Comparison of ENCODE assay signal across 9 mouse cellular contexts in the genomic region with DNA sequence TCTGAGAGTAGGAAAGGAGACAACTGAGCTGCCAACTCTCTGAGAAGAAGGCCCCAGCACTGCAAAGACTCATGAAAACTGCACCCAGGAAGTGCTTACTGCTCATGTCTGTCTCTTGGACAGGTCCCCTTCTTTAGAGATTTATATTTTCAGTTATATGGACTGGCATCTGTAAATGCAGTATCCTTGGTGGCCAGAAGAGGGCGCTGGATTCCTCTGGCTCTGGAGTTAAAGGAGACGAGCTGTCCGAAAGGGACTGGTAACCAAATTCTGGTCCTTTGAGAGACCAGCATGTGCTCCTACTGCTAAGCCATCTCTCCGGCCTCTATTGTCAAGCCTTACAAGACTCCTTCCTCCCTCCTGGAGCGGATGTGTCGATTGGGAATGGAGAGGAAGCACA. TPM values are rescaled to one million over a fixed set of nuclear protein-coding genes. Genes with fewer than 3 reads are reported as not detected.
DNase-seq lines count a peak whose midpoint lies in the region; ATAC-seq and TF ChIP-seq lines count a peak whose summit lies in the region.
"Had no signal": no experiment of that assay in that cellular context is flagged by ENCODE, and none has a peak within 500 bp of the region (broad histone marks: within the 10 kb centered on the region; RNA-seq: fewer than 3 reads in every experiment).

No protein-coding gene starts in this region.

- H3K4me2 ChIP-seq in liver, embryonic 13.5 days, result no peak overlapping the region

- TF ChIP-seq POLR2A in testis, adult 2 months (IDR thresholded peaks at IDR 0.05; ENCODE audit: control insufficient read depth, low read depth, low read length), result no peak

- H3K4me1 ChIP-seq in testis, adult 2 months (ENCODE audit: control insufficient read depth, insufficient read depth, low read length), result peaks cover 13% of the 10 kb centered on the region
- 0 out of 2 replicates have a peak, but pooled peaks cover 10% of the 10 kb centered on the region for H3K4me1 ChIP-seq in liver, embryonic 13.5 days (replicated peaks)
- H3K4me1 ChIP-seq in heart, embryonic 10.5 days, result peaks cover 11% of the 10 kb centered on the region

- no peak overlapping the region for H3K27ac ChIP-seq in gastrocnemius, adult 2 months
- no peak overlapping the region for H3K27ac ChIP-seq in testis, adult 2 months (ENCODE audit: control insufficient read depth, insufficient read depth, low read depth, low read length)
- no peak overlapping the region for H3K27ac ChIP-seq in liver, embryonic 13.5 days
- no peak overlapping the region for H3K27ac ChIP-seq in heart, embryonic 10.5 days

- intact Hi-C loops in gastrocnemius, adult 2 months (cut with DNase I), result no loop called here

- no peak overlapping the region for H3K4me3 ChIP-seq in gastrocnemius, adult 2 months
- no peak overlapping the region for H3K4me3 ChIP-seq in testis, adult 2 months (ENCODE audit: control insufficient read depth, low read depth, low read length)
- H3K4me3 ChIP-seq in liver, embryonic 13.5 days (replicated peaks), result no peak overlapping the region
- H3K4me3 ChIP-seq in heart, embryonic 10.5 days, result no peak overlapping the region

- H3K27me3 ChIP-seq in testis, adult 2 months (ENCODE audit: control insufficient read depth, insufficient read depth, low read length), result no peaks in the 10 kb centered on the region
- H3K27me3 ChIP-seq in liver, embryonic 13.5 days, result peaks cover 13% of the 10 kb centered on the region; the same call in 1 of the 2 replicates
- peaks cover 4% of the 10 kb centered on the region; the same call in 1 of the 2 replicates for H3K27me3 ChIP-seq in heart, embryonic 10.5 days (ENCODE audit: insufficient read depth, poor library complexity, severe bottlenecking)

- H3K9ac ChIP-seq in liver, embryonic 13.5 days, result no peak overlapping the region

- 40% methylated on average over 6 of the region's 6 CpGs for WGBS in liver, embryonic 13.5 days (ENCODE audit: insufficient replicate concordance)
- WGBS in heart, embryonic 10.5 days, result 41% methylated on average over 6 of the region's 6 CpGs

- peak; percentile 62 for TF ChIP-seq CTCF in gastrocnemius, adult 2 months (IDR thresholded peaks at IDR 0.05)
- TF ChIP-seq CTCF in testis, adult 2 months (IDR thresholded peaks at IDR 0.05; ENCODE audit: control insufficient read depth, insufficient read depth, insufficient replicate concordance, low read depth, low read length), result peak; percentile 66; the same call in 1 of the 2 replicates

- no peaks in the 10 kb centered on the region for H3K9me3 ChIP-seq in liver, embryonic 13.5 days (replicated peaks)
- no peaks in the 10 kb centered on the region for H3K9me3 ChIP-seq in heart, embryonic 10.5 days

- DNase-seq in gastrocnemius, adult 2 months, result no peak
- no peak for DNase-seq in gastrocnemius, postnatal 10 days
- no peak for DNase-seq in testis, postnatal 14 days (ENCODE audit: low spot score)
- peak; percentile 27 for DNase-seq in liver, embryonic 13.5 days
- DNase-seq in frontal cortex, postnatal 25 days (ENCODE audit: low spot score in 2 of 2), result no peak
- no peak for DNase-seq in heart, embryonic 10.5 days (ENCODE audit: low spot score)
- DNase-seq: kidney, adult 18-20 months had no signal

- ATAC-seq in liver, embryonic 13.5 days (ENCODE audit: low read depth), result no peak
- no peak for ATAC-seq in inflammation-experienced regulatory T-cells, adult 6 months

- no peaks in the 10 kb centered on the region for H3K36me3 ChIP-seq in testis, adult 2 months (ENCODE audit: control insufficient read depth, insufficient read depth, low read length)
- H3K36me3 ChIP-seq in liver, embryonic 13.5 days, result no peaks in the 10 kb centered on the region
- no peaks in the 10 kb centered on the region for H3K36me3 ChIP-seq in heart, embryonic 10.5 days

RNA-seq across cellular contexts. Expression of a gene that starts 26.9 kb away (rescaled TPM):
- total RNA-seq in gastrocnemius, adult 2 months (2021), result 10 to 100 TPM; 15.5 to 20.1 TPM
- total RNA-seq in gastrocnemius, postnatal 10 days (2021), result 10 to 100 TPM; 26.5 to 30.5 TPM
- 14.3 and 18.3 TPM in 2 replicates for polyA plus RNA-seq in testis, adult 2 months (2012; rRNA removed)
- 2.4 and 3.0 TPM in 2 replicates for polyA plus RNA-seq in liver, embryonic 13.5 days (2015; fragmentation: Nextera tagmentation; extraction: Ambion mirVana)
- polyA plus RNA-seq in inflammation-experienced regulatory T-cells, adult 6 months (2017; shearing (Covaris generic)), result 10 to 100 TPM in 1 of 3 experiments, 1 to 10 TPM in 2; 5.1 to 23.3 (median 6.8) TPM
- 4.0 and 6.8 TPM in 2 replicates for polyA plus RNA-seq in heart, embryonic 10.5 days (2016; fragmentation: Nextera tagmentation; extraction: Ambion mirVana)

RNA-seq across cellular contexts. Expression of a gene that starts 28.9 kb away (rescaled TPM):
- under 1 TPM; 0.17 to 0.41 TPM for total RNA-seq in gastrocnemius, adult 2 months (2021)
- 1 to 10 TPM; 2.7 to 3.9 TPM for total RNA-seq in gastrocnemius, postnatal 10 days (2021)
- polyA plus RNA-seq in testis, adult 2 months (2012; rRNA removed), result 9.8 and 11.9 TPM in 2 replicates
- polyA plus RNA-seq in liver, embryonic 13.5 days (2015; fragmentation: Nextera tagmentation; extraction: Ambion mirVana), result 6.3 and 7.0 TPM in 2 replicates
- 10 to 100 TPM in 1 of 3 experiments, 1 to 10 TPM in 2; 9.0 to 11.1 (median 9.3) TPM for polyA plus RNA-seq in inflammation-experienced regulatory T-cells, adult 6 months (2017; shearing (Covaris generic))
- 12.5 and 14.6 TPM in 2 replicates for polyA plus RNA-seq in heart, embryonic 10.5 days (2016; fragmentation: Nextera tagmentation; extraction: Ambion mirVana)

RNA-seq across cellular contexts. Expression of a gene that starts 55.2 kb away (rescaled TPM):
- total RNA-seq in gastrocnemius, adult 2 months (2021), result 1 to 10 TPM; 1.9 to 2.1 TPM
- 1 to 10 TPM; 6.3 to 7.2 TPM for total RNA-seq in gastrocnemius, postnatal 10 days (2021)
- 32.7 and 34.2 TPM in 2 replicates for polyA plus RNA-seq in testis, adult 2 months (2012; rRNA removed)
- polyA plus RNA-seq in liver, embryonic 13.5 days (2015; fragmentation: Nextera tagmentation; extraction: Ambion mirVana), result 0.48 and 0.56 TPM in 2 replicates
- polyA plus RNA-seq in inflammation-experienced regulatory T-cells, adult 6 months (2017; shearing (Covaris generic)), result 1 to 10 TPM; 3.9 to 8.2 (median 7.1) TPM
- 2.9 TPM in 2 replicates for polyA plus RNA-seq in heart, embryonic 10.5 days (2016; fragmentation: Nextera tagmentation; extraction: Ambion mirVana)
